Mouse (Mus musculus): ENCODE data around the gene Bag5. TPM values are rescaled to one million over a fixed set of nuclear protein-coding genes. Genes with fewer than 3 reads are reported as not detected.

Gene Bag5
- 62.0 and 64.0 TPM in 2 replicates for polyA plus RNA-seq (2016; fragmentation: Nextera tagmentation; extraction: Ambion mirVana)

GRCm38 (mm10) chr12:111713004-111713651, at the start of gene Bag5, which contains the start of gene Apopt1:
Gene Bag5 (minus strand): TSS chr12:111713257.
Gene Apopt1 (plus strand): TSS chr12:111713261.
- H3K27me3 ChIP-seq = no peaks in the 10 kb centered on the region
- under 1% methylated on average over 65 of the region's 86 CpGs for WGBS
- H3K27ac ChIP-seq (replicated peaks) = peak within 1 kb of the TSS; percentile 85
- peak; percentile 95 for ATAC-seq (ENCODE audit: low FRiP score, low read depth)
- peaks cover 45% of the 10 kb centered on the region for H3K36me3 ChIP-seq
- H3K9me3 ChIP-seq = peaks cover 4% of the 10 kb centered on the region; the same call in 1 of the 2 replicates
- H3K4me3 ChIP-seq = peak within 1 kb of the TSS; percentile 100
- H3K4me2 ChIP-seq (replicated peaks) = peak within 1 kb of the TSS; percentile 88
- H3K4me1 ChIP-seq = peaks cover 24% of the 10 kb centered on the region
- H3K9ac ChIP-seq (replicated peaks) = peak within 1 kb of the TSS; percentile 97

GRCm38 (mm10) chr12:111760306-111760908, 47.4 kb upstream of the Bag5 start:
- 77% methylated on average over 7 of the region's 7 CpGs for WGBS
- no peak overlapping the region for H3K27ac ChIP-seq (replicated peaks)

GRCm38 (mm10) chr12:111759176-111760061, 46.4 kb upstream of the Bag5 start:
- peak overlapping the region; percentile 78 for H3K4me2 ChIP-seq (replicated peaks)
- H3K9me3 ChIP-seq = no peaks in the 10 kb centered on the region
- peak overlapping the region; percentile 96 for H3K27ac ChIP-seq (replicated peaks)
- H3K4me1 ChIP-seq = peaks cover 39% of the 10 kb centered on the region
- peaks cover 11% of the 10 kb centered on the region; the same call in 1 of the 2 replicates for H3K36me3 ChIP-seq
- H3K27me3 ChIP-seq = peaks cover 11% of the 10 kb centered on the region
- 1% methylated on average over 35 of the region's 35 CpGs for WGBS
- peak overlapping the region; percentile 97 for H3K9ac ChIP-seq (replicated peaks)
- peak; percentile 53 for ATAC-seq (ENCODE audit: low FRiP score, low read depth)
- H3K4me3 ChIP-seq = peak overlapping the region; percentile 84

More at GRCm38 (mm10) chr12:111760306-111760908, 47.4 kb upstream of the Bag5 start:
- ATAC-seq (ENCODE audit: low FRiP score, low read depth) = no peak
- peak overlapping the region; percentile 84 for H3K4me3 ChIP-seq
- H3K4me1 ChIP-seq = peaks cover 43% of the 10 kb centered on the region
- peaks cover 11% of the 10 kb centered on the region; the same call in 1 of the 2 replicates for H3K36me3 ChIP-seq
- peaks cover 11% of the 10 kb centered on the region for H3K27me3 ChIP-seq
- peak overlapping the region; percentile 78 for H3K4me2 ChIP-seq (replicated peaks)
- H3K9ac ChIP-seq (replicated peaks) = peak overlapping the region; percentile 97; the same call in 1 of the 2 replicates
- H3K9me3 ChIP-seq = no peaks in the 10 kb centered on the region

- 1% methylated on average over 42 of the region's 85 CpGs for WGBS
- H3K4me3 ChIP-seq = peak within 1 kb of the TSS; percentile 84
Measured at GRCm38 (mm10) chr12:111758381-111759175, 45.5 kb upstream of the Bag5 start, which contains the start of gene Klc1. Gene Klc1 (plus strand): TSS chr12:111758849.

GRCm38 (mm10) chr12:111757561-111758325, 44.7 kb upstream of the Bag5 start:
- H3K9me3 ChIP-seq = no peaks in the 10 kb centered on the region
- whole genome bisulfite sequencing = 54% methylated on average over 10 of the region's 10 CpGs
- H3K27ac ChIP-seq (replicated peaks) = peak overlapping the region; percentile 96
- peaks cover 11% of the 10 kb centered on the region for H3K27me3 ChIP-seq
- H3K9ac ChIP-seq (replicated peaks) = peak overlapping the region; percentile 97
- ATAC-seq (ENCODE audit: low FRiP score, low read depth) = no peak
- peaks cover 3% of the 10 kb centered on the region; the same call in 1 of the 2 replicates for H3K36me3 ChIP-seq
- peak overlapping the region; percentile 84 for H3K4me3 ChIP-seq
- H3K4me2 ChIP-seq (replicated peaks) = peak overlapping the region; percentile 78
- peaks cover 39% of the 10 kb centered on the region for H3K4me1 ChIP-seq

More at GRCm38 (mm10) chr12:111758381-111759175, 45.5 kb upstream of the Bag5 start, which contains the start of gene Klc1:
- peak within 1 kb of the TSS; percentile 96 for H3K27ac ChIP-seq (replicated peaks)
- peak; percentile 81 for ATAC-seq (ENCODE audit: low FRiP score, low read depth)
- peak within 1 kb of the TSS; percentile 78 for H3K4me2 ChIP-seq (replicated peaks)
- H3K9ac ChIP-seq (replicated peaks) = peak within 1 kb of the TSS; percentile 97
- H3K27me3 ChIP-seq = peaks cover 11% of the 10 kb centered on the region
- H3K9me3 ChIP-seq = no peaks in the 10 kb centered on the region
- H3K4me1 ChIP-seq = peaks cover 39% of the 10 kb centered on the region
- H3K36me3 ChIP-seq = peaks cover 11% of the 10 kb centered on the region; the same call in 1 of the 2 replicates

GRCm38 (mm10) chr12:111756698-111757082, 43.6 kb upstream of the Bag5 start:
- no peak overlapping the region for H3K27ac ChIP-seq (replicated peaks)
- peaks cover 28% of the 10 kb centered on the region for H3K4me1 ChIP-seq
- no peak overlapping the region for H3K9ac ChIP-seq (replicated peaks)
- no peak for ATAC-seq (ENCODE audit: low FRiP score, low read depth)
- H3K36me3 ChIP-seq = no peaks in the 10 kb centered on the region
- H3K9me3 ChIP-seq = no peaks in the 10 kb centered on the region
- WGBS = 52% methylated on average over 5 of the region's 5 CpGs
- H3K4me3 ChIP-seq = no peak overlapping the region
- no peak overlapping the region for H3K4me2 ChIP-seq (replicated peaks)
- H3K27me3 ChIP-seq = peaks cover 11% of the 10 kb centered on the region

- no peak overlapping the region for H3K4me3 ChIP-seq
- no peaks in the 10 kb centered on the region for H3K9me3 ChIP-seq
- no peak for ATAC-seq (ENCODE audit: low FRiP score, low read depth)
- 69% methylated on average over 4 of the region's 4 CpGs for WGBS
- no peak overlapping the region for H3K4me2 ChIP-seq (replicated peaks)
- no peak overlapping the region for H3K9ac ChIP-seq (replicated peaks)
- H3K27me3 ChIP-seq = peaks cover 11% of the 10 kb centered on the region
- no peaks in the 10 kb centered on the region for H3K36me3 ChIP-seq
- H3K27ac ChIP-seq (replicated peaks) = no peak overlapping the region
- H3K4me1 ChIP-seq = peaks cover 25% of the 10 kb centered on the region
Measured at GRCm38 (mm10) chr12:111756082-111756697, 43.1 kb upstream of the Bag5 start.

- no peak overlapping the region for H3K4me2 ChIP-seq (replicated peaks)
- no peak for ATAC-seq (ENCODE audit: low FRiP score, low read depth)
- H3K27ac ChIP-seq (replicated peaks) = no peak overlapping the region
- H3K4me3 ChIP-seq = no peak overlapping the region
- H3K27me3 ChIP-seq = peaks cover 11% of the 10 kb centered on the region
- H3K9ac ChIP-seq (replicated peaks) = no peak overlapping the region
- no peaks in the 10 kb centered on the region for H3K9me3 ChIP-seq
- no peaks in the 10 kb centered on the region for H3K36me3 ChIP-seq
- H3K4me1 ChIP-seq = peaks cover 16% of the 10 kb centered on the region
- WGBS = 79% methylated on average over 2 of the region's 2 CpGs
Measured at GRCm38 (mm10) chr12:111755231-111755630, 42.2 kb upstream of the Bag5 start.

GRCm38 (mm10) chr12:111754710-111755109, 41.7 kb upstream of the Bag5 start:
- Histone ChIP-seq H3K36me3 (no peaks in the 10 kb centered on the region), H3K9me3 (no peaks in the 10 kb centered on the region), H3K4me1 (peaks cover 10% of the 10 kb centered on the region), H3K4me3 (no peak overlapping the region), H3K9ac (replicated peaks) (no peak overlapping the region), H3K4me2 (replicated peaks) (no peak overlapping the region), H3K27me3 (peaks cover 11% of the 10 kb centered on the region), H3K27ac (replicated peaks) (no peak overlapping the region)
- ATAC-seq (ENCODE audit: low FRiP score, low read depth) = no peak

GRCm38 (mm10) chr12:111753347-111753746, 40.3 kb upstream of the Bag5 start:
- 69% methylated on average over 9 of the region's 9 CpGs for whole genome bisulfite sequencing
- H3K27ac ChIP-seq (replicated peaks) = no peak overlapping the region
- H3K4me1 ChIP-seq = peaks cover 7% of the 10 kb centered on the region
- no peak overlapping the region for H3K4me2 ChIP-seq (replicated peaks)
- no peaks in the 10 kb centered on the region for H3K36me3 ChIP-seq
- no peak for ATAC-seq (ENCODE audit: low FRiP score, low read depth)
- H3K9ac ChIP-seq (replicated peaks) = no peak overlapping the region; the same call in 1 of the 2 replicates
- no peaks in the 10 kb centered on the region for H3K9me3 ChIP-seq
- no peak overlapping the region for H3K4me3 ChIP-seq
- peaks cover 11% of the 10 kb centered on the region for H3K27me3 ChIP-seq

All from midbrain, embryonic 12.5 days (tissue).